Mouse (Mus musculus): ENCODE measurements at regions not wholly inside any gene's neighbourhood (a gene's known extent, or its start where the extent isn't known, plus 50 kb on each side); places are given as distances from the start of the nearest gene placed in this dataset.

GRCm38 (mm10) chr1:119196674-119197414, 143.4 kb upstream of the Gli2 start:
- peak; percentile 21 for DNase-seq (ENCODE audit: low read depth, low spot score)

GRCm38 (mm10) chr1:119194533-119194932, 141.1 kb upstream of the Gli2 start:
- no peak for DNase-seq (ENCODE audit: low read depth, low spot score)

- no peak for DNase-seq (ENCODE audit: low read depth, low spot score)
Observed at GRCm38 (mm10) chr1:119191177-119191576, 137.8 kb upstream of the Gli2 start.

- peak; percentile 70 for DNase-seq (ENCODE audit: low read depth, low spot score)
Observed at GRCm38 (mm10) chr1:119189461-119190066, 136.1 kb upstream of the Gli2 start.

GRCm38 (mm10) chr1:119187301-119187700, 133.9 kb upstream of the Gli2 start:
- DNase-seq (ENCODE audit: low read depth, low spot score) = peak; percentile 74

- DNase-seq (ENCODE audit: low read depth, low spot score) = no peak
Observed at GRCm38 (mm10) chr1:119186856-119187255, 133.4 kb upstream of the Gli2 start.

- no peak for DNase-seq (ENCODE audit: low read depth, low spot score)
Observed at GRCm38 (mm10) chr1:119183558-119184270, 130.3 kb upstream of the Gli2 start.

GRCm38 (mm10) chr1:119173030-119173756, 119.8 kb upstream of the Gli2 start:
- no peak for DNase-seq (ENCODE audit: low read depth, low spot score)

GRCm38 (mm10) chr1:119167443-119167842, 114.0 kb upstream of the Gli2 start:
- peak; percentile 85 for DNase-seq (ENCODE audit: low read depth, low spot score)

- DNase-seq (ENCODE audit: low read depth, low spot score) = peak; percentile 59
Observed at GRCm38 (mm10) chr1:119166286-119166685, 112.9 kb upstream of the Gli2 start.

GRCm38 (mm10) chr1:119164811-119165210, 111.4 kb upstream of the Gli2 start:
- DNase-seq (ENCODE audit: low read depth, low spot score) = no peak

- no peak for DNase-seq (ENCODE audit: low read depth, low spot score)
Observed at GRCm38 (mm10) chr1:119163846-119164245, 110.4 kb upstream of the Gli2 start.

- DNase-seq (ENCODE audit: low read depth, low spot score) = no peak
Observed at GRCm38 (mm10) chr1:119163114-119163740, 109.8 kb upstream of the Gli2 start.

- DNase-seq (ENCODE audit: low read depth, low spot score) = no peak
Observed at GRCm38 (mm10) chr1:119161751-119162150, 108.3 kb upstream of the Gli2 start.

GRCm38 (mm10) chr1:119160354-119160753, 106.9 kb upstream of the Gli2 start:
- no peak for DNase-seq (ENCODE audit: low read depth, low spot score)

GRCm38 (mm10) chr1:119157171-119157700, 103.8 kb upstream of the Gli2 start:
- peak; percentile 62 for DNase-seq (ENCODE audit: low read depth, low spot score)

GRCm38 (mm10) chr1:119153619-119154018, 100.2 kb upstream of the Gli2 start:
- peak; percentile 90 for DNase-seq (ENCODE audit: low read depth, low spot score)

GRCm38 (mm10) chr1:119152776-119153175, 99.4 kb upstream of the Gli2 start:
- DNase-seq (ENCODE audit: low read depth, low spot score) = no peak

GRCm38 (mm10) chr1:119147506-119147905, 94.1 kb upstream of the Gli2 start:
- DNase-seq (ENCODE audit: low read depth, low spot score) = peak; percentile 71

- peak; percentile 49 for DNase-seq (ENCODE audit: low read depth, low spot score)
Observed at GRCm38 (mm10) chr1:119143808-119144207, 90.4 kb upstream of the Gli2 start.

GRCm38 (mm10) chr1:119129039-119129438, 75.6 kb upstream of the Gli2 start:
- no peak for DNase-seq (ENCODE audit: low read depth, low spot score)

Data from ZHBTc4 (cell line).